Comparison of ENCODE assay signal across 8 mouse cellular contexts in the genomic region with DNA sequence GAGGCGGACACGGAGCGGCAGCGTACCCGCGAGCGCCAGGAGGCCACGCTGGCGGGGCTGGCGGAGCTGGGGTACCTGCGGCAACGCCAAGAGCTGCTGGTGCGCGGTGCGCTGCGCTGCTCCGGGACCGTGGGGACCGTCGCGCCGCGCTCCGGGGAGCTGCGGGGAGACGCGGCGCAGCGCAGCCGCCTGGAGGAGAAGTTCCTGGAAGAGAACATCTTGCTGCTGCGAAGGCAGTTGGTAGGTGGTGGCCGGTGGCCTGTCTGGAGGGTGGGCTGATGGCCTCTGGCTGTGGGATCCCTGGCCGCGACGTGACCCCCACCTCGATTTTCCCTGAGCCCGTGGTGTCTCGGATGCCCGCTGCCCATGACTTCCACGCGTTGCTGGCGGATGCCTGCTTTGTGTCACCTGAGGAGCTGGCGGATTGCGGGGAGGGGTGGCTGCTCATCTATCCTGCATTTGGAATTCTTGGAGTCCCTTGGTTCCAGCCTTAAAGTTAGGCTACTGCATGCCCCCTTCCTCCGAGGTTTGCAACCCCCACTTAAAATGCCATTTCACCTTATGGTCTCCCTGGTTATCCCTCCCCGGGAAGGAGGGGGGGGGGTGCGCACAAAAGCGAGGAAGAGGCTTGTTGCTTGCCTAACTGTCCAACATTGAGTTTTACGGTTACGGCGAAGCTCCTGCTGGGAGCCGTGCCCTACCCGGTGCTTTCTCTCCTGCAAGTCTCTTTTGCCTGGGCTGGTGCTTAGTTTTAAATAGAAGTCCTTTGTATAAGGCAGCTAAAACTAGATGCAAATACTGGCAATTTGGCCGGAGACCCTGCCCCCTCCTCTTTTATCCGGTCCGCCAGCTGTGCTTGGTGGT. TPM values are rescaled to one million over a fixed set of nuclear protein-coding genes. Genes with fewer than 3 reads are reported as not detected.
DNase-seq lines count a peak whose midpoint lies in the region; ATAC-seq and TF ChIP-seq lines count a peak whose summit lies in the region.
"Had no signal": no experiment of that assay in that cellular context is flagged by ENCODE, and none has a peak within 500 bp of the region (broad histone marks: within the 10 kb centered on the region; RNA-seq: fewer than 3 reads in every experiment).

No protein-coding gene starts in this region.

- peak overlapping the region; percentile 78 for H3K4me2 ChIP-seq in heart, embryonic 13.5 days
- peak overlapping the region; percentile 89 for H3K4me2 ChIP-seq in midbrain, embryonic 12.5 days (replicated peaks)

- H3K27me3 ChIP-seq in E14TG2a.4 (ENCODE audit: insufficient read depth, low read length), result peaks cover 36% of the 10 kb centered on the region
- peaks cover 10% of the 10 kb centered on the region; the same call in 1 of the 2 replicates for H3K27me3 ChIP-seq in heart, embryonic 13.5 days (replicated peaks)
- H3K27me3 ChIP-seq in midbrain, embryonic 12.5 days, result peaks cover 21% of the 10 kb centered on the region
- H3K27me3 ChIP-seq in testis, adult 2 months (ENCODE audit: control insufficient read depth, insufficient read depth, low read length), result 0 out of 2 replicates have a peak, but pooled peaks cover 3% of the 10 kb centered on the region

- H3K36me3 ChIP-seq in E14TG2a.4 (ENCODE audit: insufficient read depth, low read length), result peaks cover 26% of the 10 kb centered on the region
- peaks cover 27% of the 10 kb centered on the region for H3K36me3 ChIP-seq in heart, embryonic 13.5 days
- peaks cover 6% of the 10 kb centered on the region; the same call in 1 of the 2 replicates for H3K36me3 ChIP-seq in midbrain, embryonic 12.5 days
- H3K36me3 ChIP-seq in testis, adult 2 months (ENCODE audit: control insufficient read depth, insufficient read depth, low read length), result no peaks in the 10 kb centered on the region

- H3K9ac ChIP-seq in heart, embryonic 13.5 days, result peak overlapping the region; percentile 96
- peak overlapping the region; percentile 88 for H3K9ac ChIP-seq in midbrain, embryonic 12.5 days (replicated peaks)

- WGBS in heart, embryonic 13.5 days, result under 1% methylated on average over 56 of the region's 56 CpGs
- under 1% methylated on average over 32 of the region's 56 CpGs for WGBS in midbrain, embryonic 12.5 days

- H3K27ac ChIP-seq in cortical plate, adult 2 months (ENCODE audit: insufficient read depth, low read length), result no peak overlapping the region
- peak overlapping the region; percentile 94 for H3K27ac ChIP-seq in heart, embryonic 13.5 days (replicated peaks)
- H3K27ac ChIP-seq in midbrain, embryonic 12.5 days (replicated peaks), result peak overlapping the region; percentile 88
- H3K27ac ChIP-seq in testis, adult 2 months (ENCODE audit: control insufficient read depth, insufficient read depth, low read depth, low read length), result no peak overlapping the region

- H3K9me3 ChIP-seq in E14TG2a.4 (ENCODE audit: low read length), result no peaks in the 10 kb centered on the region
- H3K9me3 ChIP-seq in heart, embryonic 13.5 days, result no peaks in the 10 kb centered on the region
- no peaks in the 10 kb centered on the region for H3K9me3 ChIP-seq in midbrain, embryonic 12.5 days

- no peak for TF ChIP-seq POLR2A in cortical plate, adult 2 months (IDR thresholded peaks at IDR 0.05; ENCODE audit: extremely low read depth, insufficient read depth, low read length)
- no peak for TF ChIP-seq POLR2A in testis, adult 2 months (IDR thresholded peaks at IDR 0.05; ENCODE audit: control insufficient read depth, low read depth, low read length)

- peak; percentile 27 for DNase-seq in MN1 (ENCODE audit: low spot score)
- peak; percentile 25 to 34 for DNase-seq in layer of hippocampus, postnatal 36 days

- H3K4me1 ChIP-seq in E14TG2a.4 (replicated peaks; ENCODE audit: low read depth, low read length), result peaks cover 32% of the 10 kb centered on the region
- no peaks in the 10 kb centered on the region for H3K4me1 ChIP-seq in cortical plate, adult 2 months (ENCODE audit: control insufficient read depth, insufficient read depth, low read length)
- H3K4me1 ChIP-seq in heart, embryonic 13.5 days, result peaks cover 35% of the 10 kb centered on the region
- H3K4me1 ChIP-seq in midbrain, embryonic 12.5 days, result peaks cover 11% of the 10 kb centered on the region
- H3K4me1 ChIP-seq in testis, adult 2 months (ENCODE audit: control insufficient read depth, insufficient read depth, low read length), result peaks cover 7% of the 10 kb centered on the region

- peak overlapping the region; percentile 89 for H3K4me3 ChIP-seq in E14TG2a.4 (replicated peaks; ENCODE audit: low read length)
- peak overlapping the region; percentile 66 for H3K4me3 ChIP-seq in cortical plate, adult 2 months (ENCODE audit: insufficient read depth, low read length)
- peak overlapping the region; percentile 90 for H3K4me3 ChIP-seq in heart, embryonic 13.5 days
- peak overlapping the region; percentile 84 for H3K4me3 ChIP-seq in midbrain, embryonic 12.5 days
- peak overlapping the region; percentile 48 for H3K4me3 ChIP-seq in testis, adult 2 months (ENCODE audit: control insufficient read depth, low read depth, low read length)

- TF ChIP-seq CTCF in E14TG2a.4 (conservative IDR thresholded peaks at IDR 0.05; ENCODE audit: low read length), result no peak
- no peak for TF ChIP-seq CTCF in cortical plate, adult 2 months (IDR thresholded peaks at IDR 0.05; ENCODE audit: extremely low read depth, insufficient read depth, low read length)
- TF ChIP-seq CTCF in testis, adult 2 months (IDR thresholded peaks at IDR 0.05; ENCODE audit: control insufficient read depth, insufficient read depth, insufficient replicate concordance, low read depth, low read length), result no peak

- no peak for ATAC-seq in heart, embryonic 13.5 days (ENCODE audit: extremely low read depth, insufficient number of reproducible peaks, low FRiP score, low TSS enrichment)
- ATAC-seq in midbrain, embryonic 12.5 days (ENCODE audit: low FRiP score, low read depth), result peak; percentile 57

RNA-seq across cellular contexts. Expression of a gene that starts 0.6 kb away (rescaled TPM):
- 4.5 and 4.9 TPM in 2 replicates for polyA plus RNA-seq in cortical plate, adult 2 months (2012; rRNA removed)
- 8.6 and 9.7 TPM in 2 replicates for polyA plus RNA-seq in heart, embryonic 13.5 days (2015; fragmentation: Nextera tagmentation; extraction: Ambion mirVana)
- 1 to 10 TPM; 7.8 to 8.2 TPM for total RNA-seq in layer of hippocampus, postnatal 36 days (2021)
- polyA plus RNA-seq in midbrain, embryonic 12.5 days (2016; fragmentation: Nextera tagmentation; extraction: Ambion mirVana), result 30.5 and 32.6 TPM in 2 replicates
- polyA plus RNA-seq in testis, adult 2 months (2012; rRNA removed), result 4.3 and 4.9 TPM in 2 replicates
- total RNA-seq: hematopoietic stem cell, adult 5-6 weeks had no signal

Comparison
In these comparisons a context has a peak if more than half of its experiments do, and no peak if none do; other contexts are left out.
1. H3K27ac ChIP-seq: peak in heart, embryonic 13.5 days (single experiment) and midbrain, embryonic 12.5 days (single experiment); none in cortical plate, adult 2 months (single experiment) and testis, adult 2 months (single experiment).
2. Peak in every context shown above with its lines, with median percentiles within 50 percentile points of each other: H3K4me3 ChIP-seq.